Mouse (Mus musculus): Measurements from ENCODE around the gene Aldoart1. TPM values are rescaled to one million over a fixed set of nuclear protein-coding genes. Genes with fewer than 3 reads are reported as not detected.

Gene Aldoart1
- polyA plus RNA-seq (2015; fragmentation: Nextera tagmentation; extraction: Ambion mirVana) = not detected in 2 replicates

- Histone ChIP-seq H3K4me3 (replicated peaks) (no peak within 1 kb of the TSS), H3K27me3 (no peaks in the 10 kb centered on the region), H3K4me1 (replicated peaks) (no peaks in the 10 kb centered on the region), H3K27ac (replicated peaks) (no peak within 1 kb of the TSS), H3K9me3 (replicated peaks) (no peaks in the 10 kb centered on the region), H3K9ac (no peak within 1 kb of the TSS), H3K4me2 (no peak within 1 kb of the TSS), H3K36me3 (replicated peaks) (no peaks in the 10 kb centered on the region)
- WGBS (ENCODE audit: insufficient replicate concordance) = 82% methylated on average over 9 of the region's 9 CpGs
- ATAC-seq (ENCODE audit: insufficient read depth) = no peak
These were observed at the start of gene Aldoart1 for GRCm38 (mm10) chr4:72852534-72852933. Gene Aldoart1, minus strand, starts transcription at chr4:72852634.

GRCm38 (mm10) chr4:72901566-72901965 is 49.1 kb upstream of the Aldoart1 start:
- Histone ChIP-seq H3K4me1 (replicated peaks) (no peaks in the 10 kb centered on the region), H3K27ac (replicated peaks) (no peak overlapping the region), H3K9me3 (replicated peaks) (no peaks in the 10 kb centered on the region), H3K9ac (no peak overlapping the region), H3K4me2 (no peak overlapping the region), H3K36me3 (replicated peaks) (no peaks in the 10 kb centered on the region), H3K4me3 (replicated peaks) (no peak overlapping the region), H3K27me3 (no peaks in the 10 kb centered on the region)
- ATAC-seq (ENCODE audit: insufficient read depth) = no peak
- 34% methylated on average over 1 of the region's 1 CpGs for WGBS (ENCODE audit: insufficient replicate concordance)

GRCm38 (mm10) chr4:72865371-72866075 is 13.1 kb upstream of the Aldoart1 start:
- H3K9me3 ChIP-seq (replicated peaks) = no peaks in the 10 kb centered on the region
- H3K27ac ChIP-seq (replicated peaks) = no peak overlapping the region
- H3K27me3 ChIP-seq = no peaks in the 10 kb centered on the region
- no peak overlapping the region for H3K4me2 ChIP-seq
- H3K4me1 ChIP-seq (replicated peaks) = no peaks in the 10 kb centered on the region
- no peak overlapping the region for H3K9ac ChIP-seq
- H3K36me3 ChIP-seq (replicated peaks) = no peaks in the 10 kb centered on the region
- H3K4me3 ChIP-seq (replicated peaks) = no peak overlapping the region
- no peak for ATAC-seq (ENCODE audit: insufficient read depth)
- 41% methylated on average over 2 of the region's 2 CpGs for WGBS (ENCODE audit: insufficient replicate concordance)

GRCm38 (mm10) chr4:72844276-72844675 is 8.2 kb downstream of the Aldoart1 start:
- Histone ChIP-seq H3K4me3 (replicated peaks) (no peak overlapping the region), H3K4me1 (replicated peaks) (no peaks in the 10 kb centered on the region), H3K27me3 (no peaks in the 10 kb centered on the region), H3K9me3 (replicated peaks) (no peaks in the 10 kb centered on the region), H3K4me2 (no peak overlapping the region), H3K9ac (no peak overlapping the region), H3K36me3 (replicated peaks) (no peaks in the 10 kb centered on the region), H3K27ac (replicated peaks) (no peak overlapping the region)
- ATAC-seq (ENCODE audit: insufficient read depth) = no peak

GRCm38 (mm10) chr4:72843025-72843424 is 9.4 kb downstream of the Aldoart1 start:
- no peak overlapping the region for H3K4me2 ChIP-seq
- no peak for ATAC-seq (ENCODE audit: insufficient read depth)

GRCm38 (mm10) chr4:72836430-72836829 is 16.0 kb downstream of the Aldoart1 start:
- no peak for ATAC-seq (ENCODE audit: insufficient read depth)
- Histone ChIP-seq H3K9me3 (replicated peaks) (no peaks in the 10 kb centered on the region), H3K4me1 (replicated peaks) (no peaks in the 10 kb centered on the region), H3K4me2 (no peak overlapping the region), H3K4me3 (replicated peaks) (no peak overlapping the region), H3K9ac (no peak overlapping the region), H3K27me3 (no peaks in the 10 kb centered on the region), H3K36me3 (replicated peaks) (no peaks in the 10 kb centered on the region), H3K27ac (replicated peaks) (no peak overlapping the region)
- whole genome bisulfite sequencing (ENCODE audit: insufficient replicate concordance) = 36% methylated on average over 2 of the region's 2 CpGs

More at GRCm38 (mm10) chr4:72843025-72843424, 9.4 kb downstream of the Aldoart1 start:
- H3K9me3 ChIP-seq (replicated peaks) = no peaks in the 10 kb centered on the region
- no peak overlapping the region for H3K9ac ChIP-seq
- H3K36me3 ChIP-seq (replicated peaks) = no peaks in the 10 kb centered on the region
- H3K27me3 ChIP-seq = no peaks in the 10 kb centered on the region
- H3K4me1 ChIP-seq (replicated peaks) = no peaks in the 10 kb centered on the region
- no peak overlapping the region for H3K27ac ChIP-seq (replicated peaks)
- no peak overlapping the region for H3K4me3 ChIP-seq (replicated peaks)

- no peaks in the 10 kb centered on the region for H3K4me1 ChIP-seq (replicated peaks)
- ATAC-seq (ENCODE audit: insufficient read depth) = no peak
- no peaks in the 10 kb centered on the region for H3K36me3 ChIP-seq (replicated peaks)
- no peaks in the 10 kb centered on the region for H3K27me3 ChIP-seq
- H3K4me3 ChIP-seq (replicated peaks) = no peak overlapping the region
- H3K9ac ChIP-seq = no peak overlapping the region
- no peaks in the 10 kb centered on the region for H3K9me3 ChIP-seq (replicated peaks)
- H3K4me2 ChIP-seq = no peak overlapping the region
- H3K27ac ChIP-seq (replicated peaks) = no peak overlapping the region
- WGBS (ENCODE audit: insufficient replicate concordance) = 43% methylated on average over 1 of the region's 1 CpGs
These were observed 17.0 kb downstream of the Aldoart1 start for GRCm38 (mm10) chr4:72835400-72835799.

GRCm38 (mm10) chr4:72800816-72801215 is 51.6 kb downstream of the Aldoart1 start:
- H3K9me3 ChIP-seq (replicated peaks) = no peaks in the 10 kb centered on the region
- no peaks in the 10 kb centered on the region for H3K27me3 ChIP-seq
- no peak for ATAC-seq (ENCODE audit: insufficient read depth)
- 39% methylated on average over 1 of the region's 1 CpGs for WGBS (ENCODE audit: insufficient replicate concordance)
- no peak overlapping the region for H3K9ac ChIP-seq
- H3K4me2 ChIP-seq = no peak overlapping the region
- H3K36me3 ChIP-seq (replicated peaks) = no peaks in the 10 kb centered on the region
- H3K27ac ChIP-seq (replicated peaks) = no peak overlapping the region
- no peak overlapping the region for H3K4me3 ChIP-seq (replicated peaks)
- H3K4me1 ChIP-seq (replicated peaks) = no peaks in the 10 kb centered on the region

Measured in liver, embryonic 15.5 days (tissue).